Mouse (Mus musculus) kidney, postnatal 25 days (tissue): ENCODE results near the gene Cphx3.
"Not testable (repeated sequence)": the region's sequence is repeated elsewhere in the genome, so short reads cannot be mapped to it uniquely, and the experiment has no call there.

Experiments used
- DNase-seq, 2 experiments: peaks; one replicate each; pipeline ENCODE4 v3.0.0; 2021; ENCODE audit warnings: mixed read lengths in 2 of 2

Gene Cphx3

DNA sequence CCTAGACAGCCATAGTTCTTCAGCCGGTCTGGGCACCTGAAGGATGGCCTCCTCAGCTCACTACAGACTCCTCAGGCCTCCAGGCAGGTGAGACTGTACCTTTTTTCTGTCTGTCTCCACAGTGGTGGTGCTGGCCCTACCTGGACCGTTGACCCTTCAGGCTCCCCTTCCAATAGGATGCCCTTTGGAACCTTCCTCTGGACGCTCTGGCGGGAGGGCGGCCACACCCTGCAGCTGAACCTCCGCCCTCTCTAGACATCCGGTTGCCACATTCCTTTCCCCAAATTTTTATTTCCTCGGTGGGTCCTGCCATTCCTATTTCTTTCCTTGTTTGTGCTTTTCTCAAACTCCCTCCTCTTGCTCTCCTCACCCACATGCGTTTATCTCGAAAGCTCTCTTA is 99.6 kb downstream of the Cphx3 start:
- DNase-seq, result not testable (repeated sequence)

DNA sequence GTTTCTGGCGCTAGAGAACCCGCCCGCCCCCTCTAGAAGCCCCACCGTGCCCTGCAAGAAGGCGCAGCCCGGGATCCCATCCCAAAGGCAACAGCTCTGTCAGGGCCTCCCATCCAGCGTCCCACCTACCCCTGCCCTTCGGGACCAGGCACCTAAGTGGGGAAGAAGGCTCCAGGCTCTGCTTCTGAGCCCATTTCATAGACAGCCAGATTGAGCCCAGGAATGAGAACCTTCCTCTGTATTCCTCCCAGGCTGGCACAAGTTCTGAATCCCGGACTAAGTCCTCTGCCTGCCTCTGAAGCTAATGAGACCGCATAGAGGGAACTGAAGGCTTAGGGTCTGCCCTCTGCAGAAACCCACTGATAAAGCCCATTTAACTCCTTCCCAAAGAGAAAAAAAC is 100.3 kb downstream of the Cphx3 start, which contains the start of gene Plac9b:
Gene Plac9b (minus strand): TSS at position 101 of the 400 bp plus-strand sequence.
- DNase-seq, result not testable (repeated sequence)

GRCm38 (mm10) chr14:26186638-26187037 is 104.5 kb downstream of the Cphx3 start:
- DNase-seq, result not testable (repeated sequence)

GRCm38 (mm10) chr14:26188361-26188760 is 106.3 kb downstream of the Cphx3 start:
- not testable (repeated sequence) for DNase-seq

DNA sequence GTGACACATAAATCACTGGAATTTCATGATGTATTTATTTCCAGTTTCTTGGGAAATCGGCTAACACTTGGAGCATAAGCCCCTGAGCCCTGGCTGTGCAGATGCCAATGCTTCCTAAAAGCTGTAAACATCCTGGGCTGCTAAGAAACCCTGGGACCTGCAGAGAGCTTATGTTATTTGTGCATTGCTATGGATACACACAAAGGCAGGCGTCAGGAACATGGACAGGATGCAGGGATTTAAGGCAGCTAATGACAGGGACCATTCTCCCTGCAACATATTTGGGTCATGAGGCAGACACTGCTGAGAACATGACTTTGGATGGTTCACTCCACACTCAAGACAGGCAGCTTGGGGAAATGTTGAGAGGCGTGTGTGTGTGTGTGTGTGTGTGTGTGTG is 115.8 kb downstream of the Cphx3 start:
- not testable (repeated sequence) for DNase-seq

DNA sequence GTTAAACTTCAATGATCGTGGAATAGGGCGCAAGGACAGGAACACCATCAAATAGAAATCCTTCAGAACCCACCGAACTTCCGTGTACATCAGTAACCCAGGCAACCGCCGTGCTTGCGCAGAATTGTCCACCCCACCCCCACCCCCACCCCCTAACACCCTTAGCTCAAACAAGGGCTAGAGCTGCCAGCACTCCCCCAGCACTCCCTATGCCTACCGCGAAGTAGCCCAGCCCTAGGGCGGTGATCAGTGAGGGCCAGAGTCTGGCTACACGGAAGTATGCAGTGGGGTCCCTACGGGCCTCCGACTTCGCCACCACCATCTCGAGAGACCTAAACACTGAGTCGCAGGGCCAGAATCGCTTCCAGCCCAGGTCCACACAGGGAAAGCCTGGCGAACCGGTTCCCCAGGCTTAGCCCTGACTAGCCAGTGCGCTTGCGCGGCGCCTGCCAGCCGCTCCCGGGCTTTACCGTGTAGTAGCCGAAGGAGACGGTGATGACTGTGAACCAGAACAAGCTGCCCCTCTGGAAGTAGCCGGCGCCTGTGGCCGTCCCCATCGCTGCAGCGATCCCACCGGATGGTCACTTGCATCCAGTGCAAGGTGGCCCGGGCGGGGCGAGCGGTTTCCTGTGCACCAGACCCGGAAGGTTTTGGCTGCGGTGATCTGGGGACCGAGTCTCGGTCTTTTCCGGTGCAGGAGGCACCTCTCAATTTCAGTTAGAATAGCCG is 124.3 kb downstream of the Cphx3 start:
- DNase-seq, result not testable (repeated sequence)

DNA sequence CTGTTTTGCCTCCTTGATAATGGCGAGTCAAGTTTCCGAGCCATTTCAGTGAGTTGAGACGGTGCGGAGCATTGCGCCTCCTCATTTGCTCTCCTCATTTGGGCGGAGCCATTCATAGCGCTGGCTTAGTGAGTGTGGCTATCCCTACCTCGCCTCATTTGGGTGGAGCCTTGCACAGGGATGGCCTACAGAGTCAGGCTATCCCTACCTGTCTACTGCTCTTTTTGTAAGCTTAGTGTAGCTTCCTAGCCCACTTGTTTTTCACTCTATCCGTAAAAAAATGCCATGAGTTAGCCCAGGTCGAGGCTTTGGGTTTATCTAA is 124.8 kb downstream of the Cphx3 start, which contains the start of gene Tmem254b:
Gene Tmem254b (minus strand): TSS at position 116 of the 322 bp plus-strand sequence.
- not testable (repeated sequence) for DNase-seq

- not testable (repeated sequence) for DNase-seq
Measured at GRCm38 (mm10) chr14:26216233-26217000, 134.3 kb downstream of the Cphx3 start.

DNA sequence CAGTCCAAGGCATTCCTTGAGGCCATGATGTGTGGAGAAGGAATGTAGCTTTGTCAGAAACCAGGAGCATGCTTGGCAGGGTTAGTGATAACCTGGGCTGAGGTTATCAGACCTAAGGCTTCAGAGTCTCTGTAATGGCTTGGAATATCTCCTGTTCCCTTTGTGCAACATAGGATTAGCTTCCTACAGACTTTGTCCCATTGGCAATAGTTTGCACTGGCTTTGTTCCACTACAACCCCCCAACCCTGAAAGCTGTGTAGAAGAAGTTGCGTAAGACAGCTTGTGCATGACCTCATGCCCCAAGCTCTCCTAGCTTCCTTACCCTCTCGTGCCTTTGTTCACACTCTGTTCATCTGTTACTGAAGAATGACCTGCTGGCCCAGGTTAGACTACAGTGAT is 155.1 kb downstream of the Cphx3 start:
- not testable (repeated sequence) for DNase-seq

- DNase-seq, result not testable (repeated sequence)
Measured at GRCm38 (mm10) chr14:26257756-26258617, 175.9 kb downstream of the Cphx3 start, which contains the start of gene Duxbl3. Gene Duxbl3 (plus strand): TSS chr14:26257962.

DNA sequence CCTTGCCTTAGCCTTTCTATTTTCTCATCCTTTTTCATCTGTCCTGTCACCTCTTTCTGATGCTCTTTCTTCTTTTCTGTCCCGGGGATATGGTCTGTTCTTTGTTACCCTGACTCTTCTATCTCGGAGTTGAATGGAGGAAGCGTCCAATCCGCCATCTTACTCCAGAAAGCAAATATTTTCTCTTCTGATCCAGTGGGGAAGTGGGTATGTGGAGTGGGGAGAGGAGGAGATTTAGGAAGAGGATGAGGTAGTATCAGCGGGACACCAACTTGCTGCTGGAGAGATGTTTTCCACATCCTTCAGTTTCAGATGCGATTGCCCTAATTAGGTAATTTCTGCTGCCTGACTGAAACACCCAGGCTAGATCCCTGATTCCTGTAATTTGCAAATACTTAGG is 176.6 kb downstream of the Cphx3 start:
- DNase-seq, result not testable (repeated sequence)
